Mouse (Mus musculus): Measurements from ENCODE around the gene H2-Ke6. TPM values are rescaled to one million over a fixed set of nuclear protein-coding genes. Genes with fewer than 3 reads are reported as not detected.

The H2-Ke6 gene
- polyA plus RNA-seq, 1 experiment from 2014 or later = 59.8 TPM

- ATAC-seq = peak; percentile 16; the same call in 1 of the 2 replicates
- whole genome bisulfite sequencing = 46% methylated on average over 6 of the region's 6 CpGs
- Histone ChIP-seq H3K4me1 (ENCODE audit: insufficient read depth, low read depth, low read length) (peaks cover 9% of the 10 kb centered on the region; the same call in 1 of the 2 replicates), H3K27me3 (replicated peaks; ENCODE audit: insufficient read depth, low read length) (no peaks in the 10 kb centered on the region), H3K9me3 (ENCODE audit: low read length) (no peaks in the 10 kb centered on the region), H3K4me2 (replicated peaks; ENCODE audit: low read depth, low read length) (no peak overlapping the region), H3K4me3 (ENCODE audit: low read depth, low read length) (no peak overlapping the region), H3K27ac (ENCODE audit: low read length) (no peak overlapping the region), H3K36me3 (ENCODE audit: insufficient read depth, low read length) (no peaks in the 10 kb centered on the region), H3K9ac (replicated peaks; ENCODE audit: low read depth) (no peak overlapping the region)
- DNase-seq (ENCODE audit: low spot score) = peak; percentile 77
- TF ChIP-seq EP300 (IDR thresholded peaks at IDR 0.05) = peak; percentile 68
- no peak for TF ChIP-seq CTCF (IDR thresholded peaks at IDR 0.05)
These were observed 48.3 kb downstream of the H2-Ke6 start for GRCm38 (mm10) chr17:33979512-33980050.

GRCm38 (mm10) chr17:33978631-33979031 is 49.2 kb downstream of the H2-Ke6 start:
- no peaks in the 10 kb centered on the region for H3K27me3 ChIP-seq (replicated peaks; ENCODE audit: insufficient read depth, low read length)
- peak; percentile 83 for DNase-seq (ENCODE audit: low spot score)
- peak; percentile 65 for ATAC-seq

GRCm38 (mm10) chr17:33977861-33978557 is 49.9 kb downstream of the H2-Ke6 start:
- H3K9ac ChIP-seq (replicated peaks; ENCODE audit: low read depth) = 0 out of 2 replicates have a peak overlapping the region, but pooled peaks have one; percentile 16
- 2% methylated on average over 57 of the region's 57 CpGs for WGBS

More at GRCm38 (mm10) chr17:33978631-33979031, 49.2 kb downstream of the H2-Ke6 start:
- Histone ChIP-seq H3K36me3 (ENCODE audit: insufficient read depth, low read length) (no peaks in the 10 kb centered on the region), H3K9ac (replicated peaks; ENCODE audit: low read depth) (0 out of 2 replicates have a peak overlapping the region, but pooled peaks have one; percentile 16), H3K4me3 (ENCODE audit: low read depth, low read length) (peak overlapping the region; percentile 42), H3K4me1 (ENCODE audit: insufficient read depth, low read depth, low read length) (peaks cover 9% of the 10 kb centered on the region; the same call in 1 of the 2 replicates), H3K27ac (ENCODE audit: low read length) (peak overlapping the region; percentile 2; the same call in 1 of the 2 replicates), H3K9me3 (ENCODE audit: low read length) (no peaks in the 10 kb centered on the region), H3K4me2 (replicated peaks; ENCODE audit: low read depth, low read length) (peak overlapping the region; percentile 82)
- TF ChIP-seq EP300 (IDR thresholded peaks at IDR 0.05) (no peak), CTCF (IDR thresholded peaks at IDR 0.05) (no peak)
- 2% methylated on average over 9 of the region's 17 CpGs for WGBS

More at GRCm38 (mm10) chr17:33977861-33978557, 49.9 kb downstream of the H2-Ke6 start:
- Histone ChIP-seq H3K4me3 (ENCODE audit: low read depth, low read length) (peak overlapping the region; percentile 42), H3K4me2 (replicated peaks; ENCODE audit: low read depth, low read length) (peak overlapping the region; percentile 82), H3K27ac (ENCODE audit: low read length) (no peak overlapping the region), H3K4me1 (ENCODE audit: insufficient read depth, low read depth, low read length) (peaks cover 9% of the 10 kb centered on the region; the same call in 1 of the 2 replicates), H3K9me3 (ENCODE audit: low read length) (no peaks in the 10 kb centered on the region), H3K27me3 (replicated peaks; ENCODE audit: insufficient read depth, low read length) (no peaks in the 10 kb centered on the region), H3K36me3 (ENCODE audit: insufficient read depth, low read length) (no peaks in the 10 kb centered on the region)
- TF ChIP-seq EP300 (IDR thresholded peaks at IDR 0.05) (no peak), CTCF (IDR thresholded peaks at IDR 0.05) (no peak)
- DNase-seq (ENCODE audit: low spot score) = no peak
- ATAC-seq = no peak

MicroRNA genes within 50 kb of the gene (microRNA counts, 519-probe panel; counts per million panel counts)
- not detected for microRNA mmu-miR-219

Small RNA genes within 50 kb of the gene (microRNA-seq; reads per million reads assigned to microRNA genes)
- not detected for gene Mir219a-1
- gene Mir219c = not detected

Other genes with a start within 250 kb of the H2-Ke6 start
- gene Angptl4, start 246.2 kb downstream of the H2-Ke6 start, polyA plus RNA-seq (2015; fragmentation: Nextera tagmentation; extraction: Ambion mirVana) = 125 and 137 TPM in 2 replicates
- 186 and 211 TPM in 2 replicates for gene Kank3, start 217.5 kb downstream of the H2-Ke6 start, polyA plus RNA-seq (2015; fragmentation: Nextera tagmentation; extraction: Ambion mirVana)
- gene Rps28, start 203.5 kb downstream of the H2-Ke6 start, polyA plus RNA-seq (2015; fragmentation: Nextera tagmentation; extraction: Ambion mirVana) = 906 and 1,023 TPM in 2 replicates
- gene Ndufa7, start 203.5 kb downstream of the H2-Ke6 start, polyA plus RNA-seq (2015; fragmentation: Nextera tagmentation; extraction: Ambion mirVana) = 455 and 501 TPM in 2 replicates
- 37.6 and 39.3 TPM in 2 replicates for gene Cd320, start 185.0 kb downstream of the H2-Ke6 start, polyA plus RNA-seq (2015; fragmentation: Nextera tagmentation; extraction: Ambion mirVana)
- not detected in 2 replicates for gene Gm7029, start 154.2 kb downstream of the H2-Ke6 start, polyA plus RNA-seq (2015; fragmentation: Nextera tagmentation; extraction: Ambion mirVana)
- 0.37 and 1.0 TPM in 2 replicates for gene Kifc1, start 137.4 kb downstream of the H2-Ke6 start, polyA plus RNA-seq (2015; fragmentation: Nextera tagmentation; extraction: Ambion mirVana)
- gene Platr17, start 122.9 kb downstream of the H2-Ke6 start, polyA plus RNA-seq (2015; fragmentation: Nextera tagmentation; extraction: Ambion mirVana) = 0.29 and 0.55 TPM in 2 replicates
- gene Daxx, start 118.6 kb downstream of the H2-Ke6 start, polyA plus RNA-seq (2015; fragmentation: Nextera tagmentation; extraction: Ambion mirVana) = 23.9 and 29.0 TPM in 2 replicates
- gene Tapbp, start 112.2 kb downstream of the H2-Ke6 start, polyA plus RNA-seq (2015; fragmentation: Nextera tagmentation; extraction: Ambion mirVana) = 102 and 113 TPM in 2 replicates
- 16.6 and 17.0 TPM in 2 replicates for gene Zbtb22, start 112.2 kb downstream of the H2-Ke6 start, polyA plus RNA-seq (2015; fragmentation: Nextera tagmentation; extraction: Ambion mirVana)
- gene Rgl2, start 98.5 kb downstream of the H2-Ke6 start, polyA plus RNA-seq (2015; fragmentation: Nextera tagmentation; extraction: Ambion mirVana) = 39.0 and 45.2 TPM in 2 replicates
- gene Pfdn6, start 87.7 kb downstream of the H2-Ke6 start, polyA plus RNA-seq (2015; fragmentation: Nextera tagmentation; extraction: Ambion mirVana) = 99.7 and 103 TPM in 2 replicates
- 8.8 TPM in 2 replicates for gene Wdr46, start 87.4 kb downstream of the H2-Ke6 start, polyA plus RNA-seq (2015; fragmentation: Nextera tagmentation; extraction: Ambion mirVana)
- gene B3galt4, start 76.6 kb downstream of the H2-Ke6 start, polyA plus RNA-seq (2015; fragmentation: Nextera tagmentation; extraction: Ambion mirVana) = 9.3 and 12.0 TPM in 2 replicates
- gene Vps52, start 72.2 kb downstream of the H2-Ke6 start, polyA plus RNA-seq (2015; fragmentation: Nextera tagmentation; extraction: Ambion mirVana) = 28.5 and 31.1 TPM in 2 replicates
- gene Rps18, start 72.1 kb downstream of the H2-Ke6 start, polyA plus RNA-seq (2015; fragmentation: Nextera tagmentation; extraction: Ambion mirVana) = 1,282 and 1,435 TPM in 2 replicates
- gene H2-K1, start 27.7 kb downstream of the H2-Ke6 start, polyA plus RNA-seq (2015; fragmentation: Nextera tagmentation; extraction: Ambion mirVana) = 213 and 222 TPM in 2 replicates
- 18.8 and 19.1 TPM in 2 replicates for gene Ring1, start 3.4 kb downstream of the H2-Ke6 start, polyA plus RNA-seq (2015; fragmentation: Nextera tagmentation; extraction: Ambion mirVana)
- 130 and 131 TPM in 2 replicates for gene Slc39a7, start 3.6 kb upstream of the H2-Ke6 start, polyA plus RNA-seq (2015; fragmentation: Nextera tagmentation; extraction: Ambion mirVana)
- 35.0 and 35.7 TPM in 2 replicates for gene Rxrb, start 3.8 kb upstream of the H2-Ke6 start, polyA plus RNA-seq (2015; fragmentation: Nextera tagmentation; extraction: Ambion mirVana)
- 0.25 and 0.44 TPM in 2 replicates for gene Col11a2, start 11.4 kb upstream of the H2-Ke6 start, polyA plus RNA-seq (2015; fragmentation: Nextera tagmentation; extraction: Ambion mirVana)
- gene H2-Oa, start 64.3 kb upstream of the H2-Ke6 start, polyA plus RNA-seq (2015; fragmentation: Nextera tagmentation; extraction: Ambion mirVana) = 0.48 and 1.1 TPM in 2 replicates
- 20.7 and 23.9 TPM in 2 replicates for gene H2-DMa, start 91.5 kb upstream of the H2-Ke6 start, polyA plus RNA-seq (2015; fragmentation: Nextera tagmentation; extraction: Ambion mirVana)
- 80.2 and 80.3 TPM in 2 replicates for gene Brd2, start 94.6 kb upstream of the H2-Ke6 start, polyA plus RNA-seq (2015; fragmentation: Nextera tagmentation; extraction: Ambion mirVana)
- gene H2-DMb2, start 115.2 kb upstream of the H2-Ke6 start, polyA plus RNA-seq (2015; fragmentation: Nextera tagmentation; extraction: Ambion mirVana) = 1.8 and 2.2 TPM in 2 replicates
- gene H2-DMb1, start 125.0 kb upstream of the H2-Ke6 start, polyA plus RNA-seq (2015; fragmentation: Nextera tagmentation; extraction: Ambion mirVana) = 6.9 and 7.2 TPM in 2 replicates
- gene Tap1, start 159.5 kb upstream of the H2-Ke6 start, polyA plus RNA-seq (2015; fragmentation: Nextera tagmentation; extraction: Ambion mirVana) = 11.6 and 12.6 TPM in 2 replicates
- 16.4 and 17.1 TPM in 2 replicates for gene Psmb9, start 159.7 kb upstream of the H2-Ke6 start, polyA plus RNA-seq (2015; fragmentation: Nextera tagmentation; extraction: Ambion mirVana)
- gene Psmb8, start 169.7 kb upstream of the H2-Ke6 start, polyA plus RNA-seq (2015; fragmentation: Nextera tagmentation; extraction: Ambion mirVana) = 54.9 and 58.6 TPM in 2 replicates
- gene Tap2, start 175.5 kb upstream of the H2-Ke6 start, polyA plus RNA-seq (2015; fragmentation: Nextera tagmentation; extraction: Ambion mirVana) = 23.9 and 26.1 TPM in 2 replicates
- gene H2-Ob, start 210.8 kb upstream of the H2-Ke6 start, polyA plus RNA-seq (2015; fragmentation: Nextera tagmentation; extraction: Ambion mirVana) = 0.43 and 1.2 TPM in 2 replicates
- 17.8 and 19.2 TPM in 2 replicates for gene H2-Ab1, start 229.6 kb upstream of the H2-Ke6 start, polyA plus RNA-seq (2015; fragmentation: Nextera tagmentation; extraction: Ambion mirVana)

Measured in lung, postnatal 0 days (tissue).